Mouse (Mus musculus) C2C12 (cell line): Measurements from ENCODE around the gene Sgca.

Source experiments
- CTCF ChIP-seq: IDR thresholded peaks from one replicate; pipeline ENCODE4 v1.5.1; 2011; ENCODE audit not compliant: control insufficient read depth, insufficient read depth, insufficient read length
- MYOG ChIP-seq: IDR thresholded peaks from one replicate; pipeline ENCODE4 v1.6.1; 2011; ENCODE audit not compliant: control insufficient read depth, insufficient read length; ENCODE audit errors: extremely low read depth

DNA sequence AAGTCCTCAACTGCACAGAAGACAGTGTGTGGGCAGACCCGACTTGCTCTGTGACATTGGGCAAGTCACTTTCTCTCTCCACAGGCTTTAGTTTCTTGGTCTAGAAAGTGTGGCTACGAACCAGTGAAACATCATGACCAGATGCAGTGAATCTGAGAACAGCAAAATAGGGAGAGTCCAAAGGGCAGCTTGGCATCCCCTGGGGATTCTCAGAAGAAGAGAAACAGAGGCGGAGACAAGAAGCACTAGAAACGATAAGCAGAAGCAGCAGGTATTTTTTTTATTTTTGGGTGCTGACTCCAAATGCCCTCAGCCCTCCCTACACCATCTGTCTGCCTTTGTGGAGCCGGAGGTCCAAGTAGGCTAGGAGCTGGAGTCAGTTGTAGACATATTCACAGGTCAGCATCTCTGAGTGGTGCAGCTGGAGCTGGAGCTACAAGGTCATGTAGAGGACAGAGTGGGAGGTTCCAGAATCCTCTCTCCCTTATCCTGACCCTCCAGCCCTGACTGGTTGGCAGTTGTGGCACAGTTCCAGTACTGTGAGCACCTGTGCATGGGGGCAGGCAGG lies 13.5 kb downstream of the Sgca start:
- no peak for TF ChIP-seq CTCF
- TF ChIP-seq MYOG, result no peak
